Mouse (Mus musculus): ENCODE data around the gene Tgm2.

GRCm38 (mm10) chr2:158191098-158191497, 44.9 kb upstream of the Tgm2 start:
- no peak for TF ChIP-seq POLR2A (IDR thresholded peaks at IDR 0.05; ENCODE audit: extremely low read depth, insufficient read depth, low read length)
- no peak for TF ChIP-seq CTCF (IDR thresholded peaks at IDR 0.05; ENCODE audit: extremely low read depth, insufficient read depth, low read length)
